Mouse (Mus musculus): ENCODE data around the gene Snd1.

DNA sequence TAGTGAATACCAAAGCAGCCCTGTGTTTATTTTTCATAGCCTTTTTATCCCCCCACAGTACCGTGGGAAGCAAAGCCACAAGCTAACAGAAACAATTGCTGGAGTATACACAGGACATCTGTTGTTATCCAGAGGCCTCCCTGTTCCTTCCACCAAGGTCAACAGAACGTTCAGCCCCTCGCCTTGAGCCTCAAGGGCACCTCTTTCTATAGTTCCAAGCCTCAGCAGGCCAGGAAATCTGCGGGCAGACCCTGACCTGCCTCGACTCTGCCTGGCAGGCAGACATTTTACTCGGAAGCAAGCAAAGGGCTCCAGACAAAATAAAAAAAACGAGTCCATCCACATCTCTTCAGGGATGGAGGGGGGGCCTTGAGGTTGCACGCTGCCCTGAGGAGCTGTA lies 441.7 kb downstream of the Snd1 start:
- TF ChIP-seq EP300 (IDR thresholded peaks at IDR 0.05; ENCODE audit: low read depth) (no peak), CTCF (IDR thresholded peaks at IDR 0.05; ENCODE audit: low read depth) (no peak)

Measured in liver, postnatal 0 days (tissue).